ENCODE assay signal across 8 mouse cellular contexts in genomic region chr7:128687821-128688564, GRCm38 (mm10). TPM values are rescaled to one million over a fixed set of nuclear protein-coding genes. Genes with fewer than 3 reads are reported as not detected.
DNase-seq lines count a peak whose midpoint lies in the region; ATAC-seq and TF ChIP-seq lines count a peak whose summit lies in the region.

No protein-coding gene starts in this region.

- 0 out of 2 replicates have a peak, but pooled peaks have one; percentile 17 for TF ChIP-seq CTCF in thymus, adult 2 months (IDR thresholded peaks at IDR 0.05; ENCODE audit: borderline replicate concordance, control insufficient read depth, extremely low read depth, insufficient read depth, low read length, poor library complexity)

- H3K27ac ChIP-seq in lung, embryonic 16.5 days (ENCODE audit: low read length): no peak overlapping the region
- no peak overlapping the region for H3K27ac ChIP-seq in thymus, adult 2 months (ENCODE audit: control insufficient read depth, insufficient read depth, low read length)

- H3K36me3 ChIP-seq in lung, embryonic 16.5 days (ENCODE audit: control insufficient read depth, insufficient read depth, low read length): peaks cover 36% of the 10 kb centered on the region
- H3K36me3 ChIP-seq in thymus, adult 2 months (ENCODE audit: control insufficient read depth, insufficient read depth, low read length): no peaks in the 10 kb centered on the region

- no peak overlapping the region for H3K9ac ChIP-seq in lung, embryonic 16.5 days (ENCODE audit: low read length)

- H3K27me3 ChIP-seq in lung, embryonic 16.5 days (ENCODE audit: control insufficient read depth, insufficient read depth, low read depth, low read length): no peaks in the 10 kb centered on the region
- no peaks in the 10 kb centered on the region for H3K27me3 ChIP-seq in thymus, adult 2 months (ENCODE audit: control insufficient read depth, insufficient read depth, low read length)

- peaks cover 6% of the 10 kb centered on the region for H3K9me3 ChIP-seq in lung, embryonic 16.5 days (ENCODE audit: control insufficient read depth, low read length)

- peak overlapping the region; percentile 60 for H3K4me2 ChIP-seq in lung, embryonic 16.5 days (ENCODE audit: low read depth, low read length)

- no peaks in the 10 kb centered on the region for H3K4me1 ChIP-seq in lung, embryonic 16.5 days (replicated peaks; ENCODE audit: control insufficient read depth, insufficient read depth, low read length)
- 0 out of 2 replicates have a peak, but pooled peaks cover 2% of the 10 kb centered on the region for H3K4me1 ChIP-seq in thymus, adult 2 months (replicated peaks; ENCODE audit: control insufficient read depth, insufficient read depth, low read length)

- no peak for TF ChIP-seq POLR2A in thymus, adult 2 months (IDR thresholded peaks at IDR 0.05; ENCODE audit: control insufficient read depth, extremely low read depth, insufficient read depth, low read length, poor library complexity)

- peak; percentile 60 for DNase-seq in Muller cell, postnatal 12 days (ENCODE audit: inconsistent ontology term)
- DNase-seq in cerebellum, adult 9-10 months: peak; percentile 90
- peak; percentile 78 to 87 for DNase-seq in layer of hippocampus, postnatal 10 days (ENCODE audit: low spot score in 2 of 2)
- peak; percentile 35 for DNase-seq in ovary, postnatal 10 days (ENCODE audit: low spot score)
- DNase-seq in thymus, adult 2 months: peak; percentile 78

- H3K4me3 ChIP-seq in lung, embryonic 16.5 days (ENCODE audit: low read length): peak overlapping the region; percentile 45
- H3K4me3 ChIP-seq in thymus, adult 2 months (ENCODE audit: control insufficient read depth, insufficient read depth, low read length): peak overlapping the region; percentile 49

- WGBS in lung, embryonic 16.5 days: 55% methylated on average over 56 of the region's 56 CpGs
- WGBS in thymus, adult 2 months: 61% methylated on average over 56 of the region's 56 CpGs

- peak; percentile 11; the same call in 1 of the 2 replicates for ATAC-seq in frontal cortex, adult (ENCODE audit: low TSS enrichment)
- ATAC-seq in hematopoietic stem cell, adult 5-6 weeks (replicated peaks in 1 of 2; ENCODE audit: insufficient read depth in 1 of 2, low FRiP score in 2 of 2, low TSS enrichment in 1 of 2, low read depth in 1 of 2, poor library complexity in 2 of 2, severe bottlenecking in 2 of 2): peak; percentile 48 to 62; a peak in 3 of 4 replicates
- peak; percentile 78 for ATAC-seq in lung, embryonic 16.5 days (ENCODE audit: low read depth)

RNA-seq across cellular contexts. Expression of gene Mcmbp, which starts 52.3 kb away (rescaled TPM):
- total RNA-seq in hematopoietic stem cell, adult 5-6 weeks (2017): 51.7 and 61.2 TPM in 2 replicates
- total RNA-seq in layer of hippocampus, postnatal 10 days (2021): 10 to 100 TPM; 32.5 to 32.7 TPM
- 58.7 and 62.4 TPM in 2 replicates for polyA plus RNA-seq in lung, embryonic 16.5 days (2015; fragmentation: Nextera tagmentation; extraction: Ambion mirVana)
- polyA plus RNA-seq in thymus, adult 2 months (2012; rRNA removed): 69.0 and 97.3 TPM in 2 replicates

RNA-seq across cellular contexts. Expression of gene Sec23ip, which starts 56.8 kb away (rescaled TPM):
- 29.7 and 38.0 TPM in 2 replicates for total RNA-seq in hematopoietic stem cell, adult 5-6 weeks (2017)
- total RNA-seq in layer of hippocampus, postnatal 10 days (2021): 10 to 100 TPM; 34.7 to 37.1 TPM
- polyA plus RNA-seq in lung, embryonic 16.5 days (2015; fragmentation: Nextera tagmentation; extraction: Ambion mirVana): 35.6 and 41.0 TPM in 2 replicates
- 68.4 and 68.6 TPM in 2 replicates for polyA plus RNA-seq in thymus, adult 2 months (2012; rRNA removed)

Comparison
In these comparisons a context has a peak if more than half of its experiments do, and no peak if none do; other contexts are left out.
1. DNase-seq: peak in every context shown above with its lines; median percentile 90 in cerebellum, adult 9-10 months; 82 in layer of hippocampus, postnatal 10 days; 78 in thymus, adult 2 months; 60 in Muller cell, postnatal 12 days; 35 in ovary, postnatal 10 days.
2. ATAC-seq: peak in every context shown above with its lines; median percentile 78 in lung, embryonic 16.5 days; 55 in hematopoietic stem cell, adult 5-6 weeks; 11 in frontal cortex, adult.